Mouse (Mus musculus) embryonic facial prominence, embryonic 15.5 days (tissue): ENCODE measurements at regions not wholly inside any gene's neighbourhood (a gene's known extent, or its start where the extent isn't known, plus 50 kb on each side); places are given as distances from the start of the nearest gene placed in this dataset.

Experiments used
- ATAC-seq: fragments of 200-750 bp; cut with Nextera tagmentation; 2 replicates; pipeline ENCODE4 v1.8.0; 2017; ENCODE audit warnings: low read depth, moderate TSS enrichment; ENCODE audit not compliant: insufficient number of reproducible peaks, low FRiP score, low TSS enrichment
- H3K27ac ChIP-seq: fragments of 300-500 bp; sonication (generic); replicated peaks from 2 replicates; pipeline ENCODE4 v1.5.1; 2015; ENCODE audit warnings: mild to moderate bottlenecking, inconsistent platforms
- H3K27me3 ChIP-seq: fragments of 300-500 bp; sonication (generic); 2 replicates; pipeline ENCODE4 v1.6.1; 2015; ENCODE audit warnings: inconsistent platforms
- H3K36me3 ChIP-seq: fragments of 300-500 bp; sonication (generic); 2 replicates; pipeline ENCODE4 v1.6.1; 2015; ENCODE audit warnings: mild to moderate bottlenecking, inconsistent platforms
- H3K4me1 ChIP-seq: fragments of 300-500 bp; sonication (generic); 2 replicates; pipeline ENCODE4 v1.6.1; 2015; ENCODE audit warnings: inconsistent platforms
- H3K4me2 ChIP-seq: fragments of 300-500 bp; sonication (generic); replicated peaks from 2 replicates; pipeline ENCODE4 v1.6.1; 2015; ENCODE audit warnings: mild to moderate bottlenecking, inconsistent platforms
- H3K4me3 ChIP-seq: fragments of 300-500 bp; sonication (generic); replicated peaks from 2 replicates; pipeline ENCODE4 v1.5.1; 2015; ENCODE audit warnings: mild to moderate bottlenecking, inconsistent platforms
- H3K9ac ChIP-seq: fragments of 300-500 bp; sonication (generic); 2 replicates; pipeline ENCODE4 v1.6.1; 2015; ENCODE audit warnings: inconsistent platforms
- H3K9me3 ChIP-seq: fragments of 300-500 bp; sonication (generic); replicated peaks from 2 replicates; pipeline ENCODE4 v1.6.1; 2016; ENCODE audit warnings: inconsistent platforms
- WGBS: fragments of 180-500 bp; shearing (Covaris S2); methylation state at CpG from one replicate; pipeline ENCODE4 v1.1.7; 2015; 5-methylcytosine and 5-hydroxymethylcytosine counted together

DNA sequence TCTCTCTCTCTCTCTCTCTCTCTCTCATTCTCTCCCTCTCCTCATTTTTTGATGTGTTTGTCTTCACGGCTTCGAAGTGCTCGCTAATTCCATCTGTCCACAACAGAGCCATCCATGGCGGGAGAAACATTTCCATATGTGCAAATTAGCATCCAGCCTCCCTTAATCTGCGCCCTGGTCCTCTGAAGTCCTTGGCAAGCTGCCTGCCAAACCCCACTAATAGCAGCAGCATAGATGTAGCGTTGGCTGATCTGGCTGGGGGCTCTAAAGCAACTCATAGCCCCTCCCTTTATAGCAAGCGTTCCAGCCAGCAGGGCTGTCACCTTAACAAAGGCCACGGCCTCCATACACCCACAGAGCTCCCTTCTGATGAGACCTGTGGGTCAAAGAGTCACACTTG lies 272.3 kb upstream of the 3110018I06Rik start:
- ATAC-seq: no peak
- Histone ChIP-seq H3K4me2 (no peak overlapping the region), H3K36me3 (no peaks in the 10 kb centered on the region), H3K9me3 (no peaks in the 10 kb centered on the region), H3K4me3 (no peak overlapping the region), H3K4me1 (peaks cover 16% of the 10 kb centered on the region), H3K27me3 (no peaks in the 10 kb centered on the region), H3K9ac (no peak overlapping the region), H3K27ac (no peak overlapping the region)
- WGBS: 31% methylated on average over 8 of the region's 8 CpGs

DNA sequence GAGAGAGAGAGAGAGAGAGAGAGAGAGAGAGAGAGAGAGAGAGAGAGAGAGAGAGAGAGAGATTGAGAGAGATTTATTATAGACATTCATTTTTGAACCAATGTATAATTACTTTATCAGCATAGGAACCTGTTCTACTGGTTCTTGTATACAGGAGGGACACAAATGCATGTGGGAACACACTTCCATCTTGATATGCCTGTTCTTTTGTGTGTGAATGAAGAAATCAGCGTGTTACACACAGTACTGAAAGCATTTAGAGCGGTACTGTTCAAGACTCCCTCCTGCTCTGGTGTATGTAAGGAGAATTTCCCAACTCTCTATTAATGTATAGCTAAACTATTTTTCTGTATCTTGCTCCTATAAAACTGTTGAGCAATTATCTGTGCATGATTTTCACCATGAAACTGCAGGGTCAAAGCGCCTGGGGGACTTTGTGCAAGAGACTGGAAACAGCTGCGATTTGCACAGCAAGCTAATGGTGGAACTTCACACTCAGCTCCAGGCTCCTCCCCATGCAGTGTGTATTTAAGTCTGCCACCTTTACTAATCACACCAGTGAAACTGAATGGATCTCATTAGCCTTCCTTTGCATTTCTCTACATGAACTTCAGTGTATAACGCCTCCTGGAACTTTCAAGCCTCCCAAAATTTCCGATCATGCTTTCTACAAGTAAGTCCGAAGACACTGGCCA lies 267.0 kb upstream of the 3110018I06Rik start:
- 65% methylated on average over 7 of the region's 7 CpGs for WGBS
- Histone ChIP-seq H3K27ac (no peak overlapping the region), H3K4me1 (peaks cover 22% of the 10 kb centered on the region; the same call in 1 of the 2 replicates), H3K4me2 (no peak overlapping the region), H3K9ac (no peak overlapping the region), H3K27me3 (no peaks in the 10 kb centered on the region), H3K36me3 (no peaks in the 10 kb centered on the region), H3K4me3 (no peak overlapping the region), H3K9me3 (no peaks in the 10 kb centered on the region)
- no peak for ATAC-seq

DNA sequence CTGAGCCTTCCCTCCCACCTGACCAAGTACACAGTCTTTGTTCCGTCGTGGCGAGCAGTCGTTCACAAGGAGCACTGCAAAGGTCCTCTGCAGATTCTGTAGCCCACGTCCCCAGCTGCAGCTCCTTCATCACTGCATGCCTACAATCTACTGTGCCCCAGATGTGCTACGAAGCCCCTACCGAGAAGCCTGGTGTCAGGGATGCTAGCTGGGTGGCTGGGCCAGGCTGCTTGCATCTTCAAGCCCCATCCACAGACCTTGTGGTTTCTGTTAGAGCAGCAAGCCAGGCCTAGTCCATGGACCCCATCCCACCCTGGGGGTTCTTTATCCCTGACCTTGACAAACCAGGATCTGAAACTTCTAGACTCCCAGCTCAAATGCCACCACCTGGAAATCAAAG lies 266.3 kb upstream of the 3110018I06Rik start:
- no peak overlapping the region for H3K4me2 ChIP-seq
- ATAC-seq: no peak
- 61% methylated on average over 7 of the region's 7 CpGs for WGBS
- no peaks in the 10 kb centered on the region for H3K27me3 ChIP-seq
- H3K9me3 ChIP-seq: no peaks in the 10 kb centered on the region
- no peak overlapping the region for H3K4me3 ChIP-seq
- no peak overlapping the region for H3K27ac ChIP-seq
- H3K36me3 ChIP-seq: no peaks in the 10 kb centered on the region
- no peak overlapping the region for H3K9ac ChIP-seq
- peaks cover 21% of the 10 kb centered on the region; the same call in 1 of the 2 replicates for H3K4me1 ChIP-seq

DNA sequence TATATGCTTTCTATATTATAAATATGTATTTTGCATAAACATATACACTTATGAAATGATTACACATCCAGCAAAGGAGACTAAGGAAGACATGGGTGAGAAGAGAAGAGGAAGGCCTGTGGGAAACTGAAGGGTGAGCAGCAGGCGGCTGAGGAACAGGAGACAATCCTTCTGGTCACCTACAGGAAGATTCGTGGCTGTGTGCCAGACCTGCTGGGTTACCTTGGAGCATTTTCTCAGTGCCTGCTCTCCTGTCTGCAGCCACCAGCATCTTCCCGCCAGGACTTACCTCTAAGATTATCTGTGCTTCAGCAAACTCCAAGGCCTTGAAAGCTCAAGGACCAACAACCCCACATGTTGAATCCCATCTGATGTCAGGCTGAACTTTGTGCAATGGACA lies 258.3 kb upstream of the 3110018I06Rik start:
- no peak overlapping the region for H3K27ac ChIP-seq
- no peak overlapping the region for H3K9ac ChIP-seq
- H3K4me3 ChIP-seq: no peak overlapping the region
- no peak overlapping the region for H3K4me2 ChIP-seq
- ATAC-seq: no peak
- H3K9me3 ChIP-seq: no peaks in the 10 kb centered on the region
- no peaks in the 10 kb centered on the region for H3K27me3 ChIP-seq
- no peaks in the 10 kb centered on the region for H3K36me3 ChIP-seq
- H3K4me1 ChIP-seq: no peaks in the 10 kb centered on the region
- WGBS: 75% methylated on average over 3 of the region's 3 CpGs

DNA sequence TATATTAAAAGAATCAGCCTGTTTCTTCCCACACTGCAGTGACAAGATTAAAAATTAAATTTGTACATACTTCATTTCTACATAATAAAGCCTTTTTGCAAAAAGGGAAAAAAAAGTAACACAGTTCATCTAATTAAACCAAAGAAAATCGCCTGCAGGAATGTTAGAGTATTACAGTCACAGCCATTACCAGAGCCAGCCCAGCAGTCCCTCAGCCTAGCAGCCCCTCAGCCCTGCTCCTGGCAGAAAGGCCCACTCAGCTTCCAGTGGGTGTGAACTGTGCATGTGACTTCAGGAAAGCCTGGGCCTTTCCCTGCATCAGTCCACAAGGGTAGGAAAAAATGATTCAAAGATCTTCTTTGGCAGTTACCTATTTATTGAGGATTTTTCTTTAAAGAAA lies 256.8 kb upstream of the 3110018I06Rik start:
- ATAC-seq: no peak

DNA sequence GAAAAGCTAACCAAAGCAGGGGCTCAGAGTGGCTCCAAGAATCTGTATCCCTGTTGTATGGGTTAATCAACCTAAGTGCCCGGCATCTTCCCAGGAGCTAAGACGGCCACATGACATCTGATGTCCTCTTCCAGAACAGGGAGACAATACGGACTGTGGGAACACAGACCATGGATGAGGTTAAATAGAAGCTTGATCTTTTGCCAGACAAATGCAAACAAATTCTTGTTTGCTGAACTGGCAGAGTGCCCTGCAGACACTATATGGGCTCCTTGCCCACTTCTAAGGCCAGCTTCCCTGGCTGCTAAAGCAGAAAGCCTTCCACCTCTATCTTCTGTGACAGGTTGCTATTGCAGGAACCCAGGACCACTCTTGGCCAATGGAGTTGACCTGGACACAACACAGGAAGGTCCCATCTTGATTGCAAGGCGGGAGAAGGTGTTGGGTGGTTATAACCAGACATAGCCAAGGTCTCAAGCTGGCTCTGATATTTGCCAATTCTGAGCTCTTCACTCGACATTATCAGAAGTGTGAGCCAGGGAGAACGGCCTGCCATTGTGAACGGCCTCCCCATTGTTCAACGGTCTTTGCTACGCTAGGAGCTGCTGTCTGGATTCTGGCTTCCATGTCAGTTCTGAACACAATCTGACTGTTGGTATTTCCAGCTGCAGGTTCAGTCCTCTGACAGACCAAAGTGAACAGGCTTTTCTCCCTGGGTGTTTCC lies 237.5 kb upstream of the 3110018I06Rik start:
- peaks cover 14% of the 10 kb centered on the region for H3K4me1 ChIP-seq
- 66% methylated on average over 9 of the region's 9 CpGs for WGBS
- H3K4me3 ChIP-seq: no peak overlapping the region
- no peak overlapping the region for H3K4me2 ChIP-seq
- H3K27me3 ChIP-seq: no peaks in the 10 kb centered on the region
- ATAC-seq: no peak; the same call in 1 of the 2 replicates
- H3K27ac ChIP-seq: no peak overlapping the region
- no peak overlapping the region for H3K9ac ChIP-seq
- H3K36me3 ChIP-seq: no peaks in the 10 kb centered on the region
- H3K9me3 ChIP-seq: no peaks in the 10 kb centered on the region

More for the DNA sequence above, 256.8 kb upstream of the 3110018I06Rik start:
- H3K4me1 ChIP-seq: no peaks in the 10 kb centered on the region
- H3K9ac ChIP-seq: no peak overlapping the region
- H3K27ac ChIP-seq: no peak overlapping the region
- no peaks in the 10 kb centered on the region for H3K9me3 ChIP-seq
- no peaks in the 10 kb centered on the region for H3K27me3 ChIP-seq
- H3K4me3 ChIP-seq: no peak overlapping the region
- no peak overlapping the region for H3K4me2 ChIP-seq
- 5% methylated on average over 1 of the region's 1 CpGs for WGBS
- H3K36me3 ChIP-seq: no peaks in the 10 kb centered on the region

DNA sequence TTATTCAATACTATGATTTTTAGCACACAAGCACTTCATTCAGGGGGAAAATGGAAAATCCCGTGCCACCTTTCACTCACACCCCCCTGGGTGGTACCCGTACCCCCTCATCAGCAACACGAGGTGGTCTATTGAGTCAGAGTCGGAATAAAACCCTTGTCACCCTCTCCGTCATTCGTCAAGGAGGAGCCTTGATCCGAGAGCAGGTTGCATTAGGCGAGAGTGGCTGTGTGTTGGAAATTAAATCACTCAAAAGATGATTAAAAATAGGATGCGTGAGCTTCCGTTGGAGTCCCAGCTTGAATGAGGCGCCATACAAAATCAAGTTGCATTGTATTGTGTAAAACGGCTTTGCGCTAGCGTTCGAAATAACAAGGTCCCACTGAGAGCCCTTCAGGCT lies 236.5 kb upstream of the 3110018I06Rik start:
- no peak for ATAC-seq
- H3K27ac ChIP-seq: no peak overlapping the region
- H3K9me3 ChIP-seq: no peaks in the 10 kb centered on the region
- H3K27me3 ChIP-seq: no peaks in the 10 kb centered on the region
- no peak overlapping the region for H3K4me2 ChIP-seq
- no peak overlapping the region for H3K4me3 ChIP-seq
- H3K4me1 ChIP-seq: peaks cover 14% of the 10 kb centered on the region
- 80% methylated on average over 15 of the region's 15 CpGs for WGBS
- no peaks in the 10 kb centered on the region for H3K36me3 ChIP-seq
- H3K9ac ChIP-seq: no peak overlapping the region

DNA sequence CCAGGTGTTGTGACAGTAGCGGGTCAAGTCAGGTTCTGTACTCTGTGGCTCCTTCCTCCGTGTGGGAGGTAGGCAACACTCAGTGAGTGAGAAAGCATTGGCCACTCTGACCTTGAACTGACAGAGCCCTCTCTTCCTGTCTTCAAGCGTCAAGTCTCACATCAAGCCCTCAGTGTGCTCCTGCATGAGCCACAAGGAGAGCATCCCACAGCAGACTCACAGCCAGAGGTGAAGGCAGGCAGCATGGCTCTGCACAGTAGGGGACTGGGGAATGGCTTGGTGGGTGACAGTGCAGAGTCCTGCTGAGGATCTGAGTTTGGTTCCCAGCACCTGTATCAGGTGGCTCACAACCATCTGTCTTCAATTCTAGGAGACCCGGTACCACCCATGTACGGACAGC lies 226.4 kb upstream of the 3110018I06Rik start:
- Histone ChIP-seq H3K9me3 (no peaks in the 10 kb centered on the region), H3K4me1 (0 out of 2 replicates have a peak, but pooled peaks cover 4% of the 10 kb centered on the region), H3K9ac (no peak overlapping the region), H3K27ac (no peak overlapping the region), H3K27me3 (no peaks in the 10 kb centered on the region), H3K36me3 (no peaks in the 10 kb centered on the region), H3K4me2 (no peak overlapping the region), H3K4me3 (no peak overlapping the region)
- WGBS: 81% methylated on average over 5 of the region's 5 CpGs
- no peak for ATAC-seq

DNA sequence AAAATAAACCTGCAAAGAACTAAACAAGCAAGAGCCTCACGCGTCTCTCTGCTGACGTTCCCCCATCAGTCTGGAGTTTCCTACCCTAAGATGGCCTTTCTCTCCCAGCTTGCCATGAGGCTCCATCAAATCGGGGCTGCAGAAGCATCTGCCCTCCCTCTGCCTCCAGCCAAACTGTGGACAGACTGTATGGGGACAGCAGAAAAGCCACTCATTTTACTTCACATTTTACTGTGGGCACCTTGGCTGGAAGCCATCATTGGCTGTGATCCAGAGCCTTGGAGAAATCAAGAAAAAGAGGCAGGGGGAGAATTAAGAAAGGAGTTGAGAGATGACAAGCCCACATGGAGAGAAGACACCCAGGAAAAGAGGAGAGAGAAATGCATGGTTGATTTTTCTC lies 225.9 kb upstream of the 3110018I06Rik start:
- WGBS: 65% methylated on average over 4 of the region's 4 CpGs

DNA sequence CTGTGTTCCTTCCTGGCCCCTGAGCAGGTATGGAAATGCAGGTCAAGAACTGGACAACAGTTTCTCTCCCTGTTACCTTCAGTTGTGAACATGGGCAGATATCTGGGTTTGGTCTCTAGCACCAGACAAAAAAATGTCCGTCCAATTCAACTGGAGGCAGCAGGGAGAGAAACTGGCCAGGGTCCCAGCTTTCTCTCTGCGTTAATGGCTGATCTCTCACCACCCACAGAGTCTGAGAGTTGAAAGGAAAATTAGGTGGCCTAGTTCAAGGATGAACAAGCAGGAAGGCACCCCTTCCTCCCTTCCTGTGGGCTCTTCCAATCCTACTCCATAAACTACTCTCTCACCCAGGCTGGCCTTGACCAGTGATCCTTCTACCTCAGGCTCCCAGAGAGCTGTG lies 221.7 kb upstream of the 3110018I06Rik start:
- Histone ChIP-seq H3K4me2 (no peak overlapping the region), H3K27ac (no peak overlapping the region), H3K9ac (no peak overlapping the region), H3K4me3 (no peak overlapping the region), H3K36me3 (no peaks in the 10 kb centered on the region), H3K27me3 (no peaks in the 10 kb centered on the region), H3K9me3 (no peaks in the 10 kb centered on the region), H3K4me1 (0 out of 2 replicates have a peak, but pooled peaks cover 4% of the 10 kb centered on the region)
- WGBS: 61% methylated on average over 2 of the region's 2 CpGs
- no peak for ATAC-seq

More for the DNA sequence above, 225.9 kb upstream of the 3110018I06Rik start:
- Histone ChIP-seq H3K36me3 (no peaks in the 10 kb centered on the region), H3K4me3 (no peak overlapping the region), H3K9ac (no peak overlapping the region), H3K27me3 (no peaks in the 10 kb centered on the region), H3K4me2 (no peak overlapping the region), H3K4me1 (0 out of 2 replicates have a peak, but pooled peaks cover 4% of the 10 kb centered on the region), H3K27ac (no peak overlapping the region), H3K9me3 (no peaks in the 10 kb centered on the region)
- no peak for ATAC-seq

DNA sequence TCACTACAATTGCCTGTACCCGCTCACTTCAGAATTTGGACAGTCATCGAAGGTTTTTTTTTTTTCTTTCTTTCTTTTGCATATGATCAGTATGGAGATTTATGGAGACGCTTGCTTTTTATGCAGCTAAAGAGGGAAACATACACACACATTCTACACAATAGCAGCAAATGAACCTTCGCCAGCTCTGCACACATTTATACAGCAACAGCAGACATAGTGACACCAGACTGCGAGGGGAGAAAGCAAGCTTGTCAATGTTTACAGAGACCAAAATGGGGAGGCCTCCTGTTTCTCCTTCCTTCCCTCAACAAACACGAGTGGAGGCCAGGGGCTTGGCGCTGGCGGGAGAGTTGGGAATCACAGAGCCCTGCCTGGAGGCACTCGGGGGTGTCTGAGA lies 202.8 kb upstream of the 3110018I06Rik start:
- Histone ChIP-seq H3K4me1 (peaks cover 4% of the 10 kb centered on the region; the same call in 1 of the 2 replicates), H3K4me2 (no peak overlapping the region), H3K4me3 (no peak overlapping the region), H3K27me3 (no peaks in the 10 kb centered on the region), H3K9ac (no peak overlapping the region), H3K9me3 (no peaks in the 10 kb centered on the region), H3K27ac (no peak overlapping the region), H3K36me3 (no peaks in the 10 kb centered on the region)
- 67% methylated on average over 9 of the region's 9 CpGs for WGBS
- no peak for ATAC-seq
